Mouse (Mus musculus): ENCODE results near the gene Zfp105.
A peak's percentile ranks its signal among the peaks of the same experiment; 100 is the strongest.

DNA sequence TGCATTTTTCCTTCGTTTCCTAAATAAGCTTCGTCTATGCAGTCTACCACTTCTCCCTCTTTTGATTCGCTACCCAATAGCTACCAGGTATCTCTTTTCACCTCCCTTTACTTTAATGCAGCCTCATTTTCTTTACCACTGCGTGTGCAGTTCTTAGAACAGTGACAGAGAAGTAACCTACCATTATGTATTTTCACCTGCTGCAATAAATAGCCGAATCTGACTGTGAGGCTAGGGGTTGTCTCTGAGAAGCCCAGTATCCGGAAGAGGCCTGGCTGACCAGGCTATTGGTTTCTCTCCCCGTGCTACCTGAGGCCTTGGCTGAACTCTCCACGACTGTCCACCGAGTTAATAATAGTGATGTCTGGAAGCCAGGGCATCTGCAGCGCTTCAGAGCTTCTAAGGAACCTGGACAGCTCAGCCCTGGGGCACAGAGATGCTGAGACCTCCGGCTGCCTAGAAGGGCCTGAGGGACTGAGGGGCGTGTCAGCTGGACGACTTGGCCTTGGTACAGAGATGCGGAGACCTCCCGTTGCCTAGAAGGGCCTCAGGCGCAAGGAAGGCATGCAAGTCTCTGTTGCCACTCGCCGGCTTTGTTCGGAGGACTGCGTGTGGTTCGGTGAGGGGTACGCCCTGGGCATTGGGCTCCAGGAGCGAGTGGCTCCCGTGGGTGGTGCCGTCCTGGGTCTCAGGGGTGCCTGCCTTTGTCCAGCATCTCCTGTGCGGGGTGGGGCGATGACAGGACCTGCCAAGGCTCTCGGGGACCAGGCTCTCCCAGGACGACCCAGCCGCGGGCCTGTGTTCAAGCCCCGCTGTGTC lies 19.9 kb upstream of the Zfp105 start:
- TF ChIP-seq EP300 (IDR thresholded peaks at IDR 0.05; ENCODE audit: insufficient read depth, low read depth, low read length) (0 out of 2 replicates have a peak, but pooled peaks have one; percentile 39), POLR2A (IDR thresholded peaks at IDR 0.05; ENCODE audit: insufficient read depth, low read length) (no peak), CTCF (IDR thresholded peaks at IDR 0.05; ENCODE audit: low read depth, low read length) (no peak)
